Mouse (Mus musculus) adrenal gland, postnatal 4 days (tissue): ENCODE results near the gene Chrna5. TPM values are rescaled to one million over a fixed set of nuclear protein-coding genes. Genes with fewer than 3 reads are reported as not detected.

Experiments
- DNase-seq, 2 experiments: peaks; one replicate each; pipeline ENCODE4 v3.0.0; 2021 to 2022; ENCODE audit warnings: low spot score in 2 of 2, mixed read lengths in 2 of 2
- total RNA-seq, 2 experiments: library from RNA; stranded (reverse); gene quantifications; 2 replicates each; pipeline ENCODE4 v1.2.3; 2021

Chrna5 gene
- total RNA-seq, 2 experiments from 2014 or later: 2.4 to 3.5 TPM

DNA sequence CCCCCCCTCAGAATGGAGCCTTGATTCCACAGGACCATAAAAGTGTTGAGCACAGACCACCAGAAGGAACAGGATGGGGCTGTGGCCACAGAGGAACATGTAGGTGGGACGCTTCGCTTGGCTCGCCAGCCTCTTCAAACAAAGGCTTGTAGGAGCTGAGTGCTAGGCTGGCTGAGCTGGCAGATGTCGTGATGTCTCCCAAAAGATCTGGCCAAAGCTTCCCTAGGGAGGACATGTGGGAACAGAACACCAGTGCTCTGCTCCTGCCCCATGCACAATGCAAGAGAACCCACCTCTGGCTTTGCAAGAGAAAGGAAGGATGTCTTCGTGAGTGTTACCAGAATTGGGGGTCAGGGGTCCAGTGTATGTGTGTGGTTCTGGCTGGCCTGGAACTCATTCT is 42.6 kb downstream of the Chrna5 start:
- DNase-seq: no peak

GRCm38 (mm10) chr9:55023902-55024583 is 43.4 kb downstream of the Chrna5 start:
- DNase-seq: peak; percentile 57 to 75

GRCm38 (mm10) chr9:55025534-55026274 is 45.0 kb downstream of the Chrna5 start:
- no peak for DNase-seq

GRCm38 (mm10) chr9:55026275-55026663 is 45.6 kb downstream of the Chrna5 start, which contains the start of gene Chrna3:
Gene Chrna3, minus strand, starts transcription at chr9:55026562.
- DNase-seq: no peak

- DNase-seq: no peak
Measured at GRCm38 (mm10) chr9:55031435-55032167, 50.9 kb downstream of the Chrna5 start.

GRCm38 (mm10) chr9:55038948-55039347 is 58.3 kb downstream of the Chrna5 start:
- no peak for DNase-seq

- DNase-seq: no peak
Measured at GRCm38 (mm10) chr9:55039983-55040382, 59.3 kb downstream of the Chrna5 start.

- no peak for DNase-seq
Measured at GRCm38 (mm10) chr9:55041389-55041788, 60.7 kb downstream of the Chrna5 start.

DNA sequence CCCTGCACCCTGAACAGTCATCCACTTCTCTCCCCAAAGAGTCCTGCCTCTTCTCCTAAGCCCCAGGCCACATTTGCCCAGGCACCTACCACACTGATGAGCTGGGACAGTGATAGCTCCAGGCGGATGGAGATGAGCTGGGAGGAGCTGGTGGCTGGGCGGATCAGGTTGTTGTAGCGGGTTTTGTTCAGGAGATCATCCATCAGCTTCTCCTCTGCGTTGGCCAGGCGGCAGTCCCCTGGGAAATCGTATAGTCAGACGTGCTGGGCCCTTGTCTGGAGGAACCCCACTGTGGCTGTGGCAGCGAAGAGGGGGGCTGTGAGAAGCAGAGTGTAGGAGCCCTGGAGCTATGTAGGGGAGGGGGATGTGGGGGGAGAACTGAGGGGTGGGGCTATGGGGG is 63.0 kb downstream of the Chrna5 start:
- DNase-seq: no peak

GRCm38 (mm10) chr9:55045001-55045400 is 64.3 kb downstream of the Chrna5 start:
- no peak for DNase-seq

GRCm38 (mm10) chr9:55046764-55047163 is 66.1 kb downstream of the Chrna5 start:
- DNase-seq: no peak

- no peak for DNase-seq
Measured at GRCm38 (mm10) chr9:55048211-55048880, 67.7 kb downstream of the Chrna5 start, which contains the start of gene Chrnb4. Gene Chrnb4, minus strand, starts transcription at chr9:55048779.

DNA sequence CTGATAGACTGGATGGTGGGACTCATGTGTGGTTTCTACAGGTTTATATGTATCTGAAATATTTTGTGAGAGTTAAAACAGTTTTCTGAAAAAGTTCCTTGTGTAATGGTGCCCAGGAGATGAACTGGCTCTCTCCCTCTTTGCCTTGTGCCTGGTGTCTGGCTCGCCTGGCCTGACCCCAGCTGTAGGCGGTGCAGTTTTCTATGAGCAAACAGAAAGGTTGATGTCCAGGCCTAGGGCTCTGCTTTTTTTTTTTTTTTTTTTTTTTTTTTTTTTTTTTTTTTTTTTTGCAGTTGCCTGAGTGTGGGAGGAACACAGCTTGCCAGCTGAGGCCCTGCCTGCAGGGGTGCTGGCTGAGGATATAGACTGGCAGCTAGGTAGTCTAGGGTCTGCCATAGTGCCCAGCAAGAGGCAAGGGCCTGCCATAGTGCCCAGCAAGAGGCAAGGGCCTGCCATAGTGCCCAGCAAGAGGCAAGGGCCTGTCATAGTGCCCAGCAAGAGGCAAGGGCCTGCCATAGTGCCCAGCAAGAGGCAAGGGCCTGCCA is 74.8 kb downstream of the Chrna5 start:
- DNase-seq: no peak

Other genes starting within 250 kb of the Chrna5 start
- 10 to 100 TPM; 81.2 to 81.3 TPM for gene Wdr61, start 246.4 kb upstream of the Chrna5 start, total RNA-seq
- 1 to 10 TPM; 2.4 to 3.8 TPM for gene Crabp1, start 216.1 kb upstream of the Chrna5 start, total RNA-seq
- 10 to 100 TPM; 65.8 to 68.0 TPM for gene Ireb2, start 117.1 kb upstream of the Chrna5 start, total RNA-seq
- gene Hykk, start 63.6 kb upstream of the Chrna5 start, total RNA-seq: 1 to 10 TPM; 5.7 to 6.3 TPM
- gene Psma4, start 30.1 kb upstream of the Chrna5 start, total RNA-seq: 100 to 1,000 TPM; 187 to 197 TPM
- gene AY074887, start 29.9 kb upstream of the Chrna5 start, total RNA-seq: under 1 TPM in 1 of 2 experiments, not detected in 1; 0.53 TPM
- 10 to 100 TPM; 16.1 to 21.0 TPM for gene Chrna3, start 45.7 kb downstream of the Chrna5 start, total RNA-seq
- 10 to 100 TPM in 1 of 2 experiments, 1 to 10 TPM in 1; 7.9 to 11.5 TPM for gene Chrnb4, start 67.9 kb downstream of the Chrna5 start, total RNA-seq
- 10 to 100 TPM; 40.4 to 45.1 TPM for gene Ube2q2, start 168.0 kb downstream of the Chrna5 start, total RNA-seq
- 10 to 100 TPM; 32.6 to 34.8 TPM for gene Fbxo22, start 228.0 kb downstream of the Chrna5 start, total RNA-seq